Mouse (Mus musculus) induced T-regulatory cell, adult 2 months (primary cell): ENCODE measurements around the gene Noc3l.

Source experiments
- DNase-seq: peaks from one replicate; pipeline ENCODE4 v3.0.0-alpha.2; 2012; ENCODE audit warnings: low read depth

Noc3l gene

GRCm38 (mm10) chr19:38818766-38819426, at the start of gene Noc3l:
Gene Noc3l (minus strand): TSS chr19:38819237.
- DNase-seq: peak; percentile 95

GRCm38 (mm10) chr19:38862523-38862922, 43.5 kb upstream of the Noc3l start:
- no peak for DNase-seq

GRCm38 (mm10) chr19:38858224-38858623, 39.2 kb upstream of the Noc3l start:
- DNase-seq: no peak

GRCm38 (mm10) chr19:38846373-38846772, 27.3 kb upstream of the Noc3l start:
- no peak for DNase-seq

GRCm38 (mm10) chr19:38844817-38845216, 25.8 kb upstream of the Noc3l start:
- DNase-seq: no peak

GRCm38 (mm10) chr19:38837171-38837641, 18.2 kb upstream of the Noc3l start:
- DNase-seq: peak; percentile 40

- peak; percentile 89 for DNase-seq
These were observed 17.6 kb upstream of the Noc3l start, which contains the start of gene Tbc1d12 for GRCm38 (mm10) chr19:38836438-38837170. Gene Tbc1d12 (plus strand): TSS chr19:38836579.

- DNase-seq: no peak
These were observed 17.0 kb upstream of the Noc3l start for GRCm38 (mm10) chr19:38836084-38836437.

GRCm38 (mm10) chr19:38833224-38833623, 14.2 kb upstream of the Noc3l start:
- no peak for DNase-seq

- DNase-seq: no peak
These were observed 1.3 kb upstream of the Noc3l start for GRCm38 (mm10) chr19:38820186-38820804.

GRCm38 (mm10) chr19:38819427-38819802, 378 bp upstream of the Noc3l start:
- no peak for DNase-seq

GRCm38 (mm10) chr19:38818191-38818590, 846 bp downstream of the Noc3l start:
- peak; percentile 39 for DNase-seq

- no peak for DNase-seq
These were observed 20.2 kb downstream of the Noc3l start for GRCm38 (mm10) chr19:38798801-38799200.

GRCm38 (mm10) chr19:38798291-38798690, 20.7 kb downstream of the Noc3l start:
- DNase-seq: no peak

- DNase-seq: no peak
These were observed 22.5 kb downstream of the Noc3l start for GRCm38 (mm10) chr19:38796546-38796945.

- DNase-seq: no peak
These were observed 25.4 kb downstream of the Noc3l start for GRCm38 (mm10) chr19:38793563-38794045.

GRCm38 (mm10) chr19:38787756-38788155, 31.3 kb downstream of the Noc3l start:
- DNase-seq: no peak

- no peak for DNase-seq
These were observed 35.5 kb downstream of the Noc3l start for GRCm38 (mm10) chr19:38783542-38783941.

- DNase-seq: no peak
These were observed 40.2 kb downstream of the Noc3l start for GRCm38 (mm10) chr19:38778805-38779204.

GRCm38 (mm10) chr19:38775548-38775947, 43.5 kb downstream of the Noc3l start:
- peak; percentile 54 for DNase-seq

GRCm38 (mm10) chr19:38766306-38766705, 52.7 kb downstream of the Noc3l start:
- DNase-seq: no peak

GRCm38 (mm10) chr19:38760441-38760840, 58.6 kb downstream of the Noc3l start:
- no peak for DNase-seq
